Mouse (Mus musculus): ENCODE data around the gene Cdkn1a.
A peak's percentile ranks its signal among the peaks of the same experiment; 100 is the strongest.
"Not testable (repeated sequence)": the region's sequence is repeated elsewhere in the genome, so short reads cannot be mapped to it uniquely, and the experiment has no call there.

Cdkn1a gene

GRCm38 (mm10) chr17:29059581-29059980 lies 31.2 kb upstream of the Cdkn1a start:
- DNase-seq = no peak

- no peak for DNase-seq
These were observed 29.8 kb upstream of the Cdkn1a start for GRCm38 (mm10) chr17:29060946-29061345.

GRCm38 (mm10) chr17:29062119-29063035 lies 28.4 kb upstream of the Cdkn1a start:
- no peak for DNase-seq

- DNase-seq = no peak
These were observed 27.4 kb upstream of the Cdkn1a start for GRCm38 (mm10) chr17:29063121-29063987.

GRCm38 (mm10) chr17:29063988-29064285 lies 26.8 kb upstream of the Cdkn1a start:
- no peak for DNase-seq

- no peak for DNase-seq
These were observed 25.4 kb upstream of the Cdkn1a start for GRCm38 (mm10) chr17:29065245-29065940.

- no peak for DNase-seq
These were observed 24.8 kb upstream of the Cdkn1a start for GRCm38 (mm10) chr17:29065971-29066370.

- DNase-seq = not testable (repeated sequence)
These were observed 23.4 kb upstream of the Cdkn1a start for GRCm38 (mm10) chr17:29067416-29067815.

GRCm38 (mm10) chr17:29067847-29068246 lies 22.9 kb upstream of the Cdkn1a start:
- DNase-seq = no peak

- no peak for DNase-seq
These were observed 21.7 kb upstream of the Cdkn1a start for GRCm38 (mm10) chr17:29069063-29069462.

- no peak for DNase-seq
These were observed 19.0 kb upstream of the Cdkn1a start for GRCm38 (mm10) chr17:29071820-29072219.

GRCm38 (mm10) chr17:29072701-29073307 lies 18.0 kb upstream of the Cdkn1a start:
- no peak for DNase-seq

- no peak for DNase-seq
These were observed 17.5 kb upstream of the Cdkn1a start for GRCm38 (mm10) chr17:29073313-29073712.

- DNase-seq = no peak
These were observed 16.7 kb upstream of the Cdkn1a start for GRCm38 (mm10) chr17:29074085-29074484.

GRCm38 (mm10) chr17:29076235-29076634 lies 14.5 kb upstream of the Cdkn1a start:
- DNase-seq = no peak

GRCm38 (mm10) chr17:29077786-29078509 lies 12.8 kb upstream of the Cdkn1a start:
- DNase-seq = peak; percentile 41

GRCm38 (mm10) chr17:29078519-29079383 lies 12.0 kb upstream of the Cdkn1a start:
- DNase-seq = no peak

- no peak for DNase-seq
These were observed 9.8 kb upstream of the Cdkn1a start for GRCm38 (mm10) chr17:29080758-29081617.

GRCm38 (mm10) chr17:29081618-29082381 lies 9.0 kb upstream of the Cdkn1a start:
- peak; percentile 76 for DNase-seq

All from thymus, postnatal 14 days (tissue).